Mouse (Mus musculus): ENCODE data around the gene Sema4f. TPM values are rescaled to one million over a fixed set of nuclear protein-coding genes. Genes with fewer than 3 reads are reported as not detected.

Sema4f gene
- not detected for polyA plus RNA-seq (2014; fragmentation: Illumina TruSeq; extraction: RNeasy Lipid Tissue Mini Kit (QIAGEN cat#74804); ENCODE audit: low read depth, low replicate concordance)

DNA sequence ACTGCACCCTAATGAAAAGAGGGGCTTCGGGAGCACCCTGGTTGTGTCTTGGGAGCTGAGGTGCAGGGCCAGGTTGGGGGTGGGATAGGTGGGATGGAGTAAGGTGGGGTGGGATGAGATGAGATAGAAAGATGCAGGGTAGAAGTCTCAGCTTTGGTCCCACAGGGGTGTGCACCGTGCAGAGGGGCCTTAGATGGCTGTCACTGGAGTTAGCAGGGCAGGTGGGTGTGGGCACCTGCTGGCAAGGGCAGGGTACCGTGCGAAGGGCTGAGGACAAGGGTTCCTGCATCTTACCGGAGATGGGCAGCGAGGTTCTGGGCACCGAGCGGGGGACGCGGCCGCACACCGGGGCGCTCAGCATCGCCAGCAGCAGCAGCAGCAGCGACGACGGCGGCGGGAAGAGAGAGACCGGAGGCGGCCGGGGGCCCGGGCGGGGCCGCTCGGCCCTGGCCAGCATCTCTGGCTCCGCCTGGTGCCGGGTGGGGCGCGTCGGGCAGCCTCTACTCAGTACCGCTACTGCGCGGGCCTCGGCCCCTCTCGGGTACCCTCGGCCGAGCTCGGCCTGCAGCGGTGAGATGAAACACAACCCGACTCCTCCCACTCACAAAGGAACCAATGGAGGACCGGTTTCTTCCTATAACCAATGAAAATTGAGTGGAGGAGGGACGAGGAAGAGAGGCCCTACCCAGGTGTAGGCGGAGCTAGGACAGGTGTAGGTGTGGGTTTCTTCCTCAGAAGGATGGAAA lies at the start of gene Sema4f:
Gene Sema4f (minus strand): TSS at position 603 of the 746 bp plus-strand sequence.

DNA sequence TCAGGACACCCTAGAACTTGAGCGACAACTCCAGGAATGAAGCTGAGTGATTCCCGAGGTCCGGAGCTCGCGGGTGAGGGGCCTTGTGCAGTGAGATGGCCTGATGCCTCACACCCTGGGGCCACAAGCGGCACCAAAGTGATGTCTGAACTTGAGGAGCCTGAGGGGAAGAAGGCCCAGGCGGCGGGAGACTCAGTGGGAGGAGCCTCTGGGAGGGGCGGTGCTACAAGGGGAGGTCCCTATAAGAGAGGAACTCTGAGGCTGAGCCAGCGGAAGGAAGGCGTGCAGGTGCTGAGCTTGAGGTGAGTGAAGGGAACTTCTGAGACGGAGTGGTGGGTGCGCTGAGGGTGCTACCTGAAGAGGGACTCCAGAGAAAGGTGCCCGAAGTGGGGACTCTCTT lies 7.1 kb upstream of the Sema4f start, which contains the start of gene M1ap:
Gene M1ap (plus strand): TSS at position 252 of the 400 bp plus-strand sequence.

Other genes starting within 250 kb of the Sema4f start
- 65.1 TPM for gene Pole4, start 234.4 kb downstream of the Sema4f start, polyA plus RNA-seq (2014; fragmentation: Illumina TruSeq; extraction: RNeasy Lipid Tissue Mini Kit (QIAGEN cat#74804); ENCODE audit: low read depth, low replicate concordance)
- gene Hk2, start 165.3 kb downstream of the Sema4f start, polyA plus RNA-seq (2014; fragmentation: Illumina TruSeq; extraction: RNeasy Lipid Tissue Mini Kit (QIAGEN cat#74804); ENCODE audit: low read depth, low replicate concordance): 1.5 TPM
- gene M1ap, start 7.1 kb upstream of the Sema4f start, polyA plus RNA-seq (2014; fragmentation: Illumina TruSeq; extraction: RNeasy Lipid Tissue Mini Kit (QIAGEN cat#74804); ENCODE audit: low read depth, low replicate concordance): not detected
- not detected for gene Dok1, start 93.7 kb upstream of the Sema4f start, polyA plus RNA-seq (2014; fragmentation: Illumina TruSeq; extraction: RNeasy Lipid Tissue Mini Kit (QIAGEN cat#74804); ENCODE audit: low read depth, low replicate concordance)
- gene Loxl3, start 94.4 kb upstream of the Sema4f start, polyA plus RNA-seq (2014; fragmentation: Illumina TruSeq; extraction: RNeasy Lipid Tissue Mini Kit (QIAGEN cat#74804); ENCODE audit: low read depth, low replicate concordance): 0.40 TPM
- 23.3 TPM for gene Aup1, start 114.8 kb upstream of the Sema4f start, polyA plus RNA-seq (2014; fragmentation: Illumina TruSeq; extraction: RNeasy Lipid Tissue Mini Kit (QIAGEN cat#74804); ENCODE audit: low read depth, low replicate concordance)
- 4.0 TPM for gene Htra2, start 115.5 kb upstream of the Sema4f start, polyA plus RNA-seq (2014; fragmentation: Illumina TruSeq; extraction: RNeasy Lipid Tissue Mini Kit (QIAGEN cat#74804); ENCODE audit: low read depth, low replicate concordance)
- gene Dqx1, start 118.1 kb upstream of the Sema4f start, polyA plus RNA-seq (2014; fragmentation: Illumina TruSeq; extraction: RNeasy Lipid Tissue Mini Kit (QIAGEN cat#74804); ENCODE audit: low read depth, low replicate concordance): 1.6 TPM
- not detected for gene Tlx2, start 130.5 kb upstream of the Sema4f start, polyA plus RNA-seq (2014; fragmentation: Illumina TruSeq; extraction: RNeasy Lipid Tissue Mini Kit (QIAGEN cat#74804); ENCODE audit: low read depth, low replicate concordance)
- 4.5 TPM for gene Pcgf1, start 138.1 kb upstream of the Sema4f start, polyA plus RNA-seq (2014; fragmentation: Illumina TruSeq; extraction: RNeasy Lipid Tissue Mini Kit (QIAGEN cat#74804); ENCODE audit: low read depth, low replicate concordance)
- not detected for gene Lbx2, start 146.6 kb upstream of the Sema4f start, polyA plus RNA-seq (2014; fragmentation: Illumina TruSeq; extraction: RNeasy Lipid Tissue Mini Kit (QIAGEN cat#74804); ENCODE audit: low read depth, low replicate concordance)
- gene Ccdc142, start 161.8 kb upstream of the Sema4f start, polyA plus RNA-seq (2014; fragmentation: Illumina TruSeq; extraction: RNeasy Lipid Tissue Mini Kit (QIAGEN cat#74804); ENCODE audit: low read depth, low replicate concordance): not detected
- gene Gm42688, start 161.8 kb upstream of the Sema4f start, polyA plus RNA-seq (2014; fragmentation: Illumina TruSeq; extraction: RNeasy Lipid Tissue Mini Kit (QIAGEN cat#74804); ENCODE audit: low read depth, low replicate concordance): 0.61 TPM
- 30.5 TPM for gene Mrpl53, start 169.3 kb upstream of the Sema4f start, polyA plus RNA-seq (2014; fragmentation: Illumina TruSeq; extraction: RNeasy Lipid Tissue Mini Kit (QIAGEN cat#74804); ENCODE audit: low read depth, low replicate concordance)
- gene Mogs, start 175.7 kb upstream of the Sema4f start, polyA plus RNA-seq (2014; fragmentation: Illumina TruSeq; extraction: RNeasy Lipid Tissue Mini Kit (QIAGEN cat#74804); ENCODE audit: low read depth, low replicate concordance): 3.1 TPM
- 4.3 TPM for gene Wbp1, start 181.8 kb upstream of the Sema4f start, polyA plus RNA-seq (2014; fragmentation: Illumina TruSeq; extraction: RNeasy Lipid Tissue Mini Kit (QIAGEN cat#74804); ENCODE audit: low read depth, low replicate concordance)
- 0.66 TPM for gene Ino80b, start 185.7 kb upstream of the Sema4f start, polyA plus RNA-seq (2014; fragmentation: Illumina TruSeq; extraction: RNeasy Lipid Tissue Mini Kit (QIAGEN cat#74804); ENCODE audit: low read depth, low replicate concordance)
- not detected for gene Rtkn, start 195.7 kb upstream of the Sema4f start, polyA plus RNA-seq (2014; fragmentation: Illumina TruSeq; extraction: RNeasy Lipid Tissue Mini Kit (QIAGEN cat#74804); ENCODE audit: low read depth, low replicate concordance)
- gene Wdr54, start 216.6 kb upstream of the Sema4f start, polyA plus RNA-seq (2014; fragmentation: Illumina TruSeq; extraction: RNeasy Lipid Tissue Mini Kit (QIAGEN cat#74804); ENCODE audit: low read depth, low replicate concordance): 0.34 TPM
- not detected for gene 1700003E16Rik, start 216.6 kb upstream of the Sema4f start, polyA plus RNA-seq (2014; fragmentation: Illumina TruSeq; extraction: RNeasy Lipid Tissue Mini Kit (QIAGEN cat#74804); ENCODE audit: low read depth, low replicate concordance)
- gene Dctn1, start 226.2 kb upstream of the Sema4f start, polyA plus RNA-seq (2014; fragmentation: Illumina TruSeq; extraction: RNeasy Lipid Tissue Mini Kit (QIAGEN cat#74804); ENCODE audit: low read depth, low replicate concordance): 5.5 TPM

Measured in liver, adult 10 weeks (tissue).